Mouse (Mus musculus): Measurements from ENCODE around the gene Nae1. TPM values are rescaled to one million over a fixed set of nuclear protein-coding genes. Genes with fewer than 3 reads are reported as not detected.
A peak's percentile ranks its signal among the peaks of the same experiment; 100 is the strongest.

The Nae1 gene
- polyA plus RNA-seq, 1 experiment from 2014 or later: 135 TPM

- H3K4me1 ChIP-seq (replicated peaks): peaks cover 13% of the 10 kb centered on the region
- H3K9ac ChIP-seq (replicated peaks): no peak overlapping the region
- H3K4me3 ChIP-seq (replicated peaks): no peak overlapping the region
- no peak for ATAC-seq (ENCODE audit: insufficient number of reproducible peaks, insufficient read depth, low FRiP score, low TSS enrichment, low read depth)
- H3K4me2 ChIP-seq: no peak overlapping the region
- H3K27ac ChIP-seq: no peak overlapping the region
- H3K27me3 ChIP-seq: no peaks in the 10 kb centered on the region
- H3K36me3 ChIP-seq: peaks cover 45% of the 10 kb centered on the region
- H3K9me3 ChIP-seq: no peaks in the 10 kb centered on the region
- WGBS: 87% methylated on average over 6 of the region's 6 CpGs
Measured at GRCm38 (mm10) chr8:104529671-104530070, 4.8 kb downstream of the Nae1 start.

- ATAC-seq (ENCODE audit: insufficient number of reproducible peaks, insufficient read depth, low FRiP score, low TSS enrichment, low read depth): no peak
- Histone ChIP-seq H3K27ac (no peak overlapping the region), H3K9ac (replicated peaks) (no peak overlapping the region), H3K4me2 (no peak overlapping the region), H3K4me3 (replicated peaks) (no peak overlapping the region), H3K27me3 (no peaks in the 10 kb centered on the region), H3K9me3 (no peaks in the 10 kb centered on the region), H3K4me1 (replicated peaks) (no peaks in the 10 kb centered on the region), H3K36me3 (peaks cover 77% of the 10 kb centered on the region)
- 89% methylated on average over 5 of the region's 5 CpGs for WGBS
Measured at GRCm38 (mm10) chr8:104517872-104518271, 16.6 kb downstream of the Nae1 start.

GRCm38 (mm10) chr8:104510134-104510533 lies 24.3 kb downstream of the Nae1 start:
- Histone ChIP-seq H3K9ac (replicated peaks) (no peak overlapping the region), H3K27me3 (no peaks in the 10 kb centered on the region), H3K36me3 (peaks cover 26% of the 10 kb centered on the region), H3K4me3 (replicated peaks) (peak overlapping the region; percentile 64; the same call in 1 of the 2 replicates), H3K4me2 (peak overlapping the region; percentile 100), H3K27ac (no peak overlapping the region), H3K4me1 (replicated peaks) (peaks cover 12% of the 10 kb centered on the region), H3K9me3 (no peaks in the 10 kb centered on the region)
- 78% methylated on average over 3 of the region's 3 CpGs for WGBS
- ATAC-seq (ENCODE audit: insufficient number of reproducible peaks, insufficient read depth, low FRiP score, low TSS enrichment, low read depth): 0 out of 2 replicates have a peak, but pooled peaks have one; percentile 38

- H3K4me2 ChIP-seq: peak within 1 kb of the TSS; percentile 100
- peak within 1 kb of the TSS; percentile 64 for H3K27ac ChIP-seq
- no peaks in the 10 kb centered on the region for H3K9me3 ChIP-seq
- H3K27me3 ChIP-seq: no peaks in the 10 kb centered on the region
- peaks cover 18% of the 10 kb centered on the region for H3K36me3 ChIP-seq
- peaks cover 12% of the 10 kb centered on the region for H3K4me1 ChIP-seq (replicated peaks)
- WGBS: 2% methylated on average over 64 of the region's 64 CpGs
- peak; percentile 75 for ATAC-seq (ENCODE audit: insufficient number of reproducible peaks, insufficient read depth, low FRiP score, low TSS enrichment, low read depth)
- H3K9ac ChIP-seq (replicated peaks): peak within 1 kb of the TSS; percentile 75
- peak within 1 kb of the TSS; percentile 64 for H3K4me3 ChIP-seq (replicated peaks)
Measured at GRCm38 (mm10) chr8:104509061-104510006, 25.1 kb downstream of the Nae1 start, which contains the start of gene Terb1. Gene Terb1, minus strand, starts transcription at chr8:104509910.

- ATAC-seq (ENCODE audit: insufficient number of reproducible peaks, insufficient read depth, low FRiP score, low TSS enrichment, low read depth): no peak
- Histone ChIP-seq H3K9ac (replicated peaks) (no peak overlapping the region), H3K9me3 (no peaks in the 10 kb centered on the region), H3K4me2 (no peak overlapping the region), H3K36me3 (no peaks in the 10 kb centered on the region), H3K4me3 (replicated peaks) (no peak overlapping the region), H3K27me3 (no peaks in the 10 kb centered on the region), H3K27ac (no peak overlapping the region), H3K4me1 (replicated peaks) (no peaks in the 10 kb centered on the region)
- WGBS: 63% methylated on average over 1 of the region's 1 CpGs
Measured at GRCm38 (mm10) chr8:104479091-104479490, 55.3 kb downstream of the Nae1 start.

- no peak for ATAC-seq (ENCODE audit: insufficient number of reproducible peaks, insufficient read depth, low FRiP score, low TSS enrichment, low read depth)
- Histone ChIP-seq H3K4me2 (no peak overlapping the region), H3K27ac (no peak overlapping the region), H3K36me3 (no peaks in the 10 kb centered on the region), H3K9me3 (no peaks in the 10 kb centered on the region), H3K4me3 (replicated peaks) (no peak overlapping the region), H3K9ac (replicated peaks) (no peak overlapping the region), H3K27me3 (no peaks in the 10 kb centered on the region), H3K4me1 (replicated peaks) (no peaks in the 10 kb centered on the region)
- WGBS: 85% methylated on average over 3 of the region's 3 CpGs
Measured at GRCm38 (mm10) chr8:104472465-104472864, 62.0 kb downstream of the Nae1 start.

GRCm38 (mm10) chr8:104467463-104467862 lies 67.0 kb downstream of the Nae1 start:
- Histone ChIP-seq H3K36me3 (no peaks in the 10 kb centered on the region), H3K4me3 (replicated peaks) (no peak overlapping the region), H3K27me3 (no peaks in the 10 kb centered on the region), H3K9ac (replicated peaks) (no peak overlapping the region), H3K4me1 (replicated peaks) (no peaks in the 10 kb centered on the region), H3K27ac (no peak overlapping the region), H3K4me2 (no peak overlapping the region), H3K9me3 (no peaks in the 10 kb centered on the region)
- WGBS: 76% methylated on average over 2 of the region's 2 CpGs
- no peak for ATAC-seq (ENCODE audit: insufficient number of reproducible peaks, insufficient read depth, low FRiP score, low TSS enrichment, low read depth)

Other genes with a start within 250 kb of the Nae1 start
- gene Cmtm2a, start 241.5 kb downstream of the Nae1 start, polyA plus RNA-seq (2016; fragmentation: Nextera tagmentation; extraction: Ambion mirVana): not detected in 2 replicates
- gene Gm45711, start 224.6 kb downstream of the Nae1 start, polyA plus RNA-seq (2016; fragmentation: Nextera tagmentation; extraction: Ambion mirVana): not detected in 2 replicates
- not detected in 2 replicates for gene Cmtm1, start 224.5 kb downstream of the Nae1 start, polyA plus RNA-seq (2016; fragmentation: Nextera tagmentation; extraction: Ambion mirVana)
- not detected in 2 replicates for gene Gm11020, start 213.1 kb downstream of the Nae1 start, polyA plus RNA-seq (2016; fragmentation: Nextera tagmentation; extraction: Ambion mirVana)
- gene Cmtm2b, start 212.4 kb downstream of the Nae1 start, polyA plus RNA-seq (2016; fragmentation: Nextera tagmentation; extraction: Ambion mirVana): not detected in 2 replicates
- 99.8 and 102 TPM in 2 replicates for gene Cmtm3, start 195.2 kb downstream of the Nae1 start, polyA plus RNA-seq (2016; fragmentation: Nextera tagmentation; extraction: Ambion mirVana)
- gene Cmtm4, start 138.8 kb downstream of the Nae1 start, polyA plus RNA-seq (2016; fragmentation: Nextera tagmentation; extraction: Ambion mirVana): 3.2 TPM in 2 replicates
- 79.0 and 83.5 TPM in 2 replicates for gene Dync1li2, start 91.6 kb downstream of the Nae1 start, polyA plus RNA-seq (2016; fragmentation: Nextera tagmentation; extraction: Ambion mirVana)
- 0.28 and 0.70 TPM in 2 replicates for gene Terb1, start 24.7 kb downstream of the Nae1 start, polyA plus RNA-seq (2016; fragmentation: Nextera tagmentation; extraction: Ambion mirVana)
- 0.76 and 1.5 TPM in 2 replicates for gene Car7, start 52 bp upstream of the Nae1 start, polyA plus RNA-seq (2016; fragmentation: Nextera tagmentation; extraction: Ambion mirVana)
- 13.3 and 14.7 TPM in 2 replicates for gene Pdp2, start 56.8 kb upstream of the Nae1 start, polyA plus RNA-seq (2016; fragmentation: Nextera tagmentation; extraction: Ambion mirVana)
- gene Cdh16, start 89.8 kb upstream of the Nae1 start, polyA plus RNA-seq (2016; fragmentation: Nextera tagmentation; extraction: Ambion mirVana): not detected in 2 replicates
- 10.4 and 11.2 TPM in 2 replicates for gene Rrad, start 96.7 kb upstream of the Nae1 start, polyA plus RNA-seq (2016; fragmentation: Nextera tagmentation; extraction: Ambion mirVana)
- gene Ciao2b, start 107.3 kb upstream of the Nae1 start, polyA plus RNA-seq (2016; fragmentation: Nextera tagmentation; extraction: Ambion mirVana): 88.6 and 90.2 TPM in 2 replicates
- not detected in 2 replicates for gene Ces2a, start 199.4 kb upstream of the Nae1 start, polyA plus RNA-seq (2016; fragmentation: Nextera tagmentation; extraction: Ambion mirVana)